10 mouse cellular contexts compared by ENCODE assay signal in genomic region chr5:147401024-147401423, GRCm38 (mm10). TPM values are rescaled to one million over a fixed set of nuclear protein-coding genes. Genes with fewer than 3 reads are reported as not detected.
DNase-seq lines count a peak whose midpoint lies in the region; ATAC-seq and TF ChIP-seq lines count a peak whose summit lies in the region.
"Had no signal": no experiment of that assay in that cellular context is flagged by ENCODE, and none has a peak within 500 bp of the region (broad histone marks: within the 10 kb centered on the region; RNA-seq: fewer than 3 reads in every experiment).

No protein-coding gene starts in this region.

- peak overlapping the region; percentile 61 for H3K4me3 ChIP-seq in heart, embryonic 10.5 days
- H3K4me3 ChIP-seq in stomach, embryonic 14.5 days (ENCODE audit: low read depth, low read length): peak overlapping the region; percentile 35; the same call in 1 of the 2 replicates
- no peak overlapping the region for H3K4me3 ChIP-seq in stomach, postnatal 0 days (ENCODE audit: low read depth, low read length)
- H3K4me3 ChIP-seq in midbrain, embryonic 10.5 days: peak overlapping the region; percentile 58; the same call in 1 of the 2 replicates

- H3K4me1 ChIP-seq in heart, embryonic 10.5 days: peaks cover 13% of the 10 kb centered on the region
- no peaks in the 10 kb centered on the region for H3K4me1 ChIP-seq in stomach, embryonic 14.5 days (ENCODE audit: control insufficient read depth, insufficient read depth, low read length)
- H3K4me1 ChIP-seq in stomach, postnatal 0 days (replicated peaks; ENCODE audit: control insufficient read depth, insufficient read depth): no peaks in the 10 kb centered on the region
- peaks cover 15% of the 10 kb centered on the region for H3K4me1 ChIP-seq in midbrain, embryonic 10.5 days

- TF ChIP-seq CTCF in stomach, postnatal 0 days (IDR thresholded peaks at IDR 0.05; ENCODE audit: low read depth): no peak

- H3K9ac ChIP-seq in stomach, embryonic 14.5 days (replicated peaks; ENCODE audit: low read depth, low read length): no peak overlapping the region
- no peak overlapping the region for H3K9ac ChIP-seq in stomach, postnatal 0 days (ENCODE audit: low read length)
- H3K9ac ChIP-seq: limb, embryonic 15.5 days had no signal

- H3K9me3 ChIP-seq in heart, embryonic 10.5 days: no peaks in the 10 kb centered on the region
- H3K9me3 ChIP-seq in stomach, embryonic 14.5 days (ENCODE audit: control insufficient read depth, low read depth, low read length): no peaks in the 10 kb centered on the region
- no peaks in the 10 kb centered on the region for H3K9me3 ChIP-seq in stomach, postnatal 0 days (ENCODE audit: control insufficient read depth, low read length)
- H3K9me3 ChIP-seq in midbrain, embryonic 10.5 days (replicated peaks): no peaks in the 10 kb centered on the region
- H3K9me3 ChIP-seq: limb, embryonic 15.5 days had no signal

- H3K27me3 ChIP-seq in heart, embryonic 10.5 days (ENCODE audit: insufficient read depth, poor library complexity, severe bottlenecking): peaks cover 52% of the 10 kb centered on the region
- H3K27me3 ChIP-seq in stomach, embryonic 14.5 days (ENCODE audit: control insufficient read depth, insufficient read depth, low read length): peaks cover 38% of the 10 kb centered on the region
- H3K27me3 ChIP-seq in stomach, postnatal 0 days (ENCODE audit: control insufficient read depth, insufficient read depth, low read length): peaks cover 9% of the 10 kb centered on the region; the same call in 1 of the 2 replicates
- H3K27me3 ChIP-seq in midbrain, embryonic 10.5 days (ENCODE audit: low read depth, poor library complexity, severe bottlenecking): peaks cover 55% of the 10 kb centered on the region

- DNase-seq in heart, embryonic 10.5 days (ENCODE audit: low spot score): no peak
- DNase-seq in heart, postnatal 4 days: no peak
- no peak for DNase-seq in stomach, postnatal 0 days (ENCODE audit: low spot score)
- DNase-seq in midbrain, embryonic 10.5 days (ENCODE audit: low spot score): peak; percentile 17
- DNase-seq in thymus, postnatal 25 days: no peak
- DNase-seq in thymus, adult 18-20 months: no peak
- DNase-seq: kidney, adult 9 months had no signal

- no peaks in the 10 kb centered on the region for H3K36me3 ChIP-seq in heart, embryonic 10.5 days
- no peaks in the 10 kb centered on the region for H3K36me3 ChIP-seq in stomach, embryonic 14.5 days (ENCODE audit: control insufficient read depth, insufficient read depth, low read length)
- no peaks in the 10 kb centered on the region for H3K36me3 ChIP-seq in stomach, postnatal 0 days (ENCODE audit: control insufficient read depth, insufficient read depth, low read length)
- no peaks in the 10 kb centered on the region for H3K36me3 ChIP-seq in midbrain, embryonic 10.5 days
- H3K36me3 ChIP-seq: limb, embryonic 15.5 days had no signal

- no peak overlapping the region for H3K27ac ChIP-seq in heart, embryonic 10.5 days
- H3K27ac ChIP-seq in stomach, embryonic 14.5 days (ENCODE audit: low read length): no peak overlapping the region
- H3K27ac ChIP-seq in stomach, postnatal 0 days (replicated peaks): no peak overlapping the region
- H3K27ac ChIP-seq in midbrain, embryonic 10.5 days (replicated peaks): no peak overlapping the region
- H3K27ac ChIP-seq: limb, embryonic 15.5 days had no signal

- WGBS in heart, embryonic 10.5 days: 29% methylated on average over 11 of the region's 11 CpGs
- WGBS in stomach, embryonic 14.5 days: 28% methylated on average over 11 of the region's 11 CpGs
- 27% methylated on average over 11 of the region's 11 CpGs for WGBS in stomach, postnatal 0 days
- 38% methylated on average over 11 of the region's 11 CpGs for WGBS in midbrain, embryonic 10.5 days

- TF ChIP-seq EP300 in stomach, postnatal 0 days (optimal IDR thresholded peaks at IDR 0.05): no peak

- ATAC-seq in stomach, embryonic 14.5 days (ENCODE audit: insufficient number of reproducible peaks, insufficient read depth, low FRiP score, low read depth): no peak
- no peak for ATAC-seq in stomach, postnatal 0 days (ENCODE audit: low FRiP score, low TSS enrichment)
- ATAC-seq in monocyte, adult 5-6 weeks (replicated peaks; ENCODE audit: insufficient number of reproducible peaks, low FRiP score, low TSS enrichment, poor library complexity, severe bottlenecking): no peak

- no peak overlapping the region for H3K4me2 ChIP-seq in stomach, embryonic 14.5 days (replicated peaks; ENCODE audit: low read depth, low read length)
- no peak overlapping the region for H3K4me2 ChIP-seq in stomach, postnatal 0 days (replicated peaks; ENCODE audit: low read depth)

RNA-seq across cellular contexts. Expression of gene Flt3, which starts 0.7 kb away (rescaled TPM):
- 0.04 TPM in 1 of 2 replicates, not detected in the other for polyA plus RNA-seq in heart, embryonic 10.5 days (2016; fragmentation: Nextera tagmentation; extraction: Ambion mirVana)
- total RNA-seq in heart, postnatal 4 days (2021): not detected
- polyA plus RNA-seq in stomach, embryonic 14.5 days (2014; fragmentation: Nextera tagmentation; extraction: Ambion mirVana): 0.06 and 0.24 TPM in 2 replicates
- 0.10 and 0.15 TPM in 2 replicates for polyA plus RNA-seq in stomach, postnatal 0 days (2015; fragmentation: Nextera tagmentation; extraction: Ambion mirVana)
- polyA plus RNA-seq in midbrain, embryonic 10.5 days (2016; fragmentation: Nextera tagmentation; extraction: Ambion mirVana): 0.02 and 0.12 TPM in 2 replicates
- 1.7 to 3.9 TPM (median 3.2 TPM) in 3 replicates for total RNA-seq in monocyte, adult 5-6 weeks (2017)

RNA-seq across cellular contexts. Expression of gene Pan3, which starts 28.9 kb away (rescaled TPM):
- polyA plus RNA-seq in heart, embryonic 10.5 days (2016; fragmentation: Nextera tagmentation; extraction: Ambion mirVana): 31.6 and 38.8 TPM in 2 replicates
- 10 to 100 TPM; 57.2 to 58.4 TPM for total RNA-seq in heart, postnatal 4 days (2021)
- polyA plus RNA-seq in stomach, embryonic 14.5 days (2014; fragmentation: Nextera tagmentation; extraction: Ambion mirVana): 94.8 and 98.3 TPM in 2 replicates
- 38.4 and 44.4 TPM in 2 replicates for polyA plus RNA-seq in stomach, postnatal 0 days (2015; fragmentation: Nextera tagmentation; extraction: Ambion mirVana)
- polyA plus RNA-seq in midbrain, embryonic 10.5 days (2016; fragmentation: Nextera tagmentation; extraction: Ambion mirVana): 46.8 and 54.5 TPM in 2 replicates
- total RNA-seq in monocyte, adult 5-6 weeks (2017): 167 to 270 TPM (median 183 TPM) in 3 replicates
